Mouse (Mus musculus): Measurements from ENCODE around the gene Ikbke.

The Ikbke gene

GRCm38 (mm10) chr1:131239576-131240193 lies 39.7 kb downstream of the Ikbke start:
- no peak for DNase-seq (ENCODE audit: low spot score)

- DNase-seq (ENCODE audit: low spot score), result no peak
Measured at GRCm38 (mm10) chr1:131238931-131239381, 40.5 kb downstream of the Ikbke start.

DNA sequence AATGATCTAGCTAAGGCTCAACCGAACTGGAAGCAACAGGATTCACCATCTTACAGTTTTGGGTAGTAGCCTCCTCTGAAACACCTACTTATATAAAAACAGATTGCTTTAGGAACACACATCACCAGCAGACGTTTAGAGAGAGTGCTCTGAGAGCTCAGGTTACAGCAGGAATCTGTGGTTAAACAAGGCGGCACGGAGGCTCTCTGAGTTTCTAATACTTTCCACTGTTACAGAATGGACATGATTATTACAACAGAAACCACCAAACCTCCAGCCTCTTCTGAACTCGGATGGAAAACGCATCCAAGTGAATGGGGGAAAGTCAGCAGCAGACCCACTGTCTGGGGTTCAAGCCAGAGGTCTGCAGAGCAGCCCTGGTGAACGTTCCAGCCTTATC lies 43.3 kb downstream of the Ikbke start:
- DNase-seq (ENCODE audit: low spot score), result no peak

DNA sequence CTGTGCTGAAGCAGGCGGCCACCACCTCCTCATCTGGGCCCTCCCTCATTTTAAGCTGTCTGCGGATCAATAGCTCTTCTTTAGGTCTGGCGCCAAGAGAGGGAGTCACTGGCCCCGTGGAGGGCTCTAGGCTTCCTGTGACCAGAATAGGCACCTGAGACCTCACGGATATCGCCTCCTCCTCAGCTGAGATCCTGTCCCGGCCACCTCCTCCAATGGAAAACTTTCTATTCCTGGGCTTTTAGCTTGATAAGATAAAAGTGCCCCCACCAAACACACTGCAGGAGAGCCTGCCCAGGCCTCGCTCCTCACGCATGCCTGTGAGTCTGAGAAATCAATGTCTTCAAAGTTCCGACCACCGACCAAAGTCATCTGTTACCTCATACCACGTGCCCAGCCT lies 45.9 kb downstream of the Ikbke start:
- no peak for DNase-seq (ENCODE audit: low spot score)

DNA sequence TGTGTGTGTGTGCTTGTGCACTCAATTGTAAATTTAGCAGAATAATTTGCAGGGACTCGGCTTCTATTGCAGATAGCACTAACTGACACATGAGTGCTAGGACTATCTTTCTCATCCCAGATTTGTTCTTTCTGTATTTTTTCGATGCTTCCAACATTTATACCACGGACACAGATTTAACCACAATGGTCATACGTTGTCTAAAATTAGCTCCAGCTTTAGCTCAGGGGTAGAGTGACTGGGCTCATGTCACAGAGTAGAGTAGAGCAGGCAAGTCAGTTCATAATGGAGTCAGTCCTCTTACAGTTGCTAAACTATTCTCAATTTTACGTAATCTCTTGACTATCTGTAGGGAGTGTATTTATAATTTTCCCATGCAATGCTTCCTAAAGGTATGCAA lies 50.7 kb downstream of the Ikbke start:
- no peak for DNase-seq (ENCODE audit: low spot score)

- no peak for DNase-seq (ENCODE audit: low spot score)
Measured at GRCm38 (mm10) chr1:131228225-131228624, 51.2 kb downstream of the Ikbke start.

DNA sequence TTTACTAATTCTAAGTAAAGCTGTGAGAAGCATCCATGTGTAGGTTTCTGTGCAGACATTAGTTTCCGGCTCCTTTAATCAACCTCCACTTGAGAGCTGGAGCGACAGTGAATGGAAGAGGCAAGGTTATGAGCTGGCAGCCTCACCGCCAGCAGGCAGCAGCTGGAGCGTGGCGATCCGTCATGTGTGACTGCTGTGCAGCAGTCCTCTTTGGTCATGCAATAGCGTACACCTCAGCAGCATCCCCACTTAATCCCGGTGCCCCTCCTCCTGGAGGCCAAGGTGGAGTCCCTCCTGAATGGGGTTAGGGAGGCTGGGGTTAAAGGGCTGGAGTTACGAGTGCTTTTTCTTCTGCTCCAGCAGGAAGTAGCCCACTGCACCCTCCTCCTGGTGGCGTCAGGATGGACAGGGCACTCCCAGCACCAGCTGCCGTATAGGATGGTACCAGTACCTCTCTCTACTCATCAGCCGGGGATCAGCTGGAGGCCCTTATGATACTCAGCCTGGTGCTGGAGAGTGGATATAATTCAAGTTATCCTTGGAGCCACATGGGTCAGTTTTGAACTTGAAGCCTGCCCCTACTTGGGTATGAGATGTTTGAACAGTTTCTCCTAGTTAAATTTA lies 54.4 kb downstream of the Ikbke start:
- DNase-seq (ENCODE audit: low spot score), result no peak

DNA sequence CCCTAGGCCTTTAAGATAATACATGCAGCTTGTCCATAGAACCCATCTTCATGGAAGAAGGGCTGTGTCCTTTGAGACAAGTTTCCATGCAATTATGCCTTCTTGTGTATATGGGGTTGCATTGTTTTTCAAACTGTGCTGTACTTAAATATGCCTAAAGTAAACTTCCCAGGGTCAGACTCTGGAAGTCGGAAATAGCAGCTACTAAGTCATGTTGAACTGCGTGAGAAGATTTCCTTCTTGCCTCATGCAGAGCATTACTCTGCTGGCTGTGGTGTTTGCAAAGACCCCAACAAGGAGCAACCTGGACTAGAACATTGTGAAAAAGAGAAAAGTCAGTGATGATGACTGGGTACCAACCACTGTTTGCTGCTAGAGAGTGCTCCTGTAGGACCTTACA lies 56.1 kb downstream of the Ikbke start:
- no peak for DNase-seq (ENCODE audit: low spot score)

DNA sequence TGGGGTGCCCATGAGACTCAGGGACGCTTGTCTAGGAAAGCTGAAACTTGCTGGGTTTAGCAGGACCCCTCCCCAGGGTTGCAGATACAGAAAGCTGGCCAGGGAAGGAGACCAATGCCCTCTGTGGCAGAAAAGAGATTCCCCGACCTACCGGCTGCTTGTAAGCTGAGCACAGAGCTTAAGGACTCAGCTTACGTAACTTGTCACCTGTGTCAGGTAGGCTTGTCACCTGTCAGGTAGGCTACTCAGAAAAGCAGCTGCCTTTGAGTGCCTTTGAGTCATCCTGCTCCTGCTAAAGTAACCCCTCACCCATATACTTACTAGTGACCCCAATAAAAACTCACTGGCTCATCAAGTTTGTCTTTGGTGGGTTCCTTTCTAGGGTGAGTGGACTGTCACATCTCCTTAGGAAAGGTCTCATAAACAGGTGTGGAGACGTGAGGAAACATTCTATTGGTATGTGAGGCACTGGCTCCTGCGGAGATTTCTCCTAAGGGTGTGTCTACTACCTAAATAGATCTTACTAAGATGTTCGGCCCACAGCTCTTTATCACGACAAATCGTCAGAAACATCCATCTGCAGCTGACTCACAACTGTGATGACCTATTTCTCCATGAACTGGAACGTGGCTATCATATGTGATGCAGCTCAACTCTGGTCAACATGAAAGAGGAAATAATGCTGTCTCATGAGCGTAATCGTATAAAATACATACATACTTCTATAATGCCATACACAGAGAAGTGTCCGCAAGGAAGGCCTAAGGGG lies 57.4 kb downstream of the Ikbke start:
- no peak for DNase-seq (ENCODE audit: low spot score)

DNA sequence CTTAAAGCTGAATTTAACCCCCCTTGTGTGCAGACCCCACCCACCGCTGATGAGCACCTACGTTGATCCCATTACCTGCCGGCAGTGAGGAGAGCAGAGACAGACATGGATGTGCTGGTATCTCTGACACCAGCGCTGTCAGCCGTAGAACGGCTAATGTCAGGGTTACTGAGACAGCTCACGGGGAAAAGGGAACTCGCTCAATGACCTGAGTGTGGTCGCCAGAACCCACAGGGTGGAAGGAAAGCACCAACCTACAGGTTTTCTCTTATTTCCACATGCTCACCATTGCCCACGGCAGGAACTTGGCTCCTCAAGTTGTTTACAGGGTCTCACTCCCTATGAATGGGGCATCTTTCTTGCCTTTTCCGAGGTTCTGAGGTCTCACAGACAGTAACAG lies 60.5 kb downstream of the Ikbke start:
- no peak for DNase-seq (ENCODE audit: low spot score)

DNA sequence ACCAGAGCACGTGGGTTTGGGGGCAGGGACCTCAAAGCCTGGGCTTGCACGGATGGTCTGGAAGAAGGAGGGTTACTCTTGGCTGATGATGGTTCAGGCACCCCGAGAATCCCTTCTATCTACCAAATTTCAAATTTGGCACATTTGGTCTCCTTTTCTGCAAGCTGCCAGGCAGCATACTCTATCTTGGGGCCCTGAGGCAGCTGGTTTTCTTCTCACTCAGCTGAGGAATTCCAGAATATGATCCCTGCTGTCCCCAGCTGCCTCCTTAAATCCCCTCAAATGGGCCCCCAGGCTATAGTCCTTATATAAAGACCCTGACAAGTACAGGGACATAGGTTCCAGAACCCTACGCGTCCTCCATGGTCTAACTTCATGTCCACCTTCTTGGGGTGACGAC lies 66.0 kb downstream of the Ikbke start:
- no peak for DNase-seq (ENCODE audit: low spot score)

- no peak for DNase-seq (ENCODE audit: low spot score)
Measured at GRCm38 (mm10) chr1:131212956-131213355, 66.5 kb downstream of the Ikbke start.

GRCm38 (mm10) chr1:131211655-131212054 lies 67.8 kb downstream of the Ikbke start:
- no peak for DNase-seq (ENCODE audit: low spot score)

DNA sequence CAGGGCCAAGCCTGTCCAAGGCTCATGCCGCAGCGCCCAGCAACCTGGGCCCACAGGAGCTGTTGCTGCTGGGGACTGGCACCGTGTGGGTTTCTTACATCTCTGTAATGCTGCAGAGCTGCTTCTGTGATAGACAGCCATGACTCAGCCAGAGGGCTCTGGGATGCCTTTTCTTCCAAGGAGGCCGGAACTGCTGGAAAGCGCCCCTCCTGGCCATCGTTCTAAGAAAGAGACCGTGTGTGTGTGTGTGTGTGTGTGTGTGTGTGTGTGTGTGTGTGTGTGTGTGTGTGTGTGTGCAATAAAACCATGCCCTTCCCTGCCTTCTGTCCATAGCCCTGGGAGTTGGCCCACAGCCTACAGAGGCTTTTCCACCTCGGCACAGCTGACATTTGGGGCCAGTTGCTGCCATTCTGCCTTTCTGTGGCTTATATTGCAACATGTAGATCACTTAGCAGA lies 69.4 kb downstream of the Ikbke start:
- DNase-seq (ENCODE audit: low spot score), result no peak

DNA sequence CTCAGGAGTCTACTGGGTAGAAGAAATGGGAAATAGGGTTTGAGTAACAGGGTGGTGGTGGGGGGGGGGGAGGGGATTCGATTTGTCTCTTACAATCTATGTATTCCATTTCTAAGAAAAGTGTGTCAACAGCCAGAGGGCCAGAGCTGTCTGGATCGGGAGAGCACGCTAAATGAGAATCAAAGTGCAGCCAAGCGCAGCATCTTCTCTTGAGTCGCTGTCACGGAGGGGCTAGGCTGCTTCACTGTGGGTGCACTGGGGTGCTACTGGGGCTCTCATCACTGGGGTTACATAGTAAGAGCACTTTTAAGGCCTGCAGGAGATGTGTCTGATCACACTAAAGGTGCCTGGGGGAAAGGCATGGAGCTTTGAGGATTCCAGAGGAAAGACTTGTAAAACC lies 70.6 kb downstream of the Ikbke start:
- DNase-seq (ENCODE audit: low spot score), result no peak

- DNase-seq (ENCODE audit: low spot score), result no peak
Measured at GRCm38 (mm10) chr1:131208081-131208480, 71.3 kb downstream of the Ikbke start.

- peak; percentile 27 for DNase-seq (ENCODE audit: low spot score)
Measured at GRCm38 (mm10) chr1:131207531-131207930, 71.9 kb downstream of the Ikbke start.

- DNase-seq (ENCODE audit: low spot score), result no peak
Measured at GRCm38 (mm10) chr1:131206342-131206741, 73.1 kb downstream of the Ikbke start.

- DNase-seq (ENCODE audit: low spot score), result no peak
Measured at GRCm38 (mm10) chr1:131204461-131204860, 74.9 kb downstream of the Ikbke start.

Measured in urinary bladder, postnatal 10 days (tissue).